Mouse (Mus musculus) gastrocnemius, adult 18-20 months (tissue): ENCODE data around the gene Lgals2. TPM values are rescaled to one million over a fixed set of nuclear protein-coding genes. Genes with fewer than 3 reads are reported as not detected.

Experiments used
- DNase-seq: peaks from one replicate; pipeline ENCODE4 v3.0.0; 2021; ENCODE audit warnings: low spot score
- total RNA-seq, 2 experiments: library from RNA; stranded (reverse); gene quantifications; 2 replicates each; pipeline ENCODE4 v1.2.3; 2021

Gene Lgals2
- total RNA-seq, 2 experiments from 2014 or later: not detected

GRCm38 (mm10) chr15:78843581-78844469 is 11.5 kb downstream of the Lgals2 start:
- no peak for DNase-seq

DNA sequence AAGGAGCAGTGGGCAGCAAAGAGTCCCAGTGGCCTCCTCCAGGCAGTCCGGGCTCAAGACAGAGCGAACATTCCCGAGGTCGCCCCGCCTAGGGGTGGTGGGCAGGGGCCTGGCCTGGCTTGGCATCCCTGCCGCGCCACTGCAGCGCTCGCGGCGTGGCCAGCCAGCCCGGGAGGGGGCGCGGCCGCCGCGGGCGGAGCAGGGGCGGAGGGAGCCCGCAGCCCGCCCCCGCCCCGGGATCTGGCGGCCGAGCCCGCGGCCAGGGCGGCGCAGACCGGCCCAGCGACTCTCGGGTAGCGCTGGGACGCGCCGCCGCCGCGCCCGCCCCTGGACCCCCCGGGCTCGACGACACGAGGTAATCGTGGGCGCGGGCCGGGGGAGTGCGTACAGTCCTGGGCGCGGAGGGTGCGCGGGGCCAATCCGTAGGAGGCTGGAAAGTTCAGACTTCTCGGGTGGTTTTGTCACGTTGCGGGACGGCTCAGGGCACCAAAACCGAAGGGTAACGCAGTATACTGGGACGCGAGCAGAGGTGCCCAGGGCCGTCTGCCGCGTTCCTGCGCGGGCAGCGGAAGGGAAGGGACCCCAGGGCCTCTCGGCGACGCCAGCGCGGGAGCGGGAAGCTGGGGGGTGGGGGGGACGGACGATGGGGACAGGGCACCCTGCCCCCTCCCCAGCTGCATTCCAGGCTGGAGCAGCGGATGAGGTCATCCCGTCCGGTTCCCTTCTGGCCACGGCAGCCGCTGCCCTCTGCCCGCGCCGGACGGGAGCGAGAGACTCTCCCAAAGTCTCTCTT is 12.8 kb downstream of the Lgals2 start, which contains the start of gene Cdc42ep1:
Gene Cdc42ep1, plus strand, starts transcription at position 254 of the 793 bp plus-strand sequence.
- DNase-seq: peak; percentile 54

DNA sequence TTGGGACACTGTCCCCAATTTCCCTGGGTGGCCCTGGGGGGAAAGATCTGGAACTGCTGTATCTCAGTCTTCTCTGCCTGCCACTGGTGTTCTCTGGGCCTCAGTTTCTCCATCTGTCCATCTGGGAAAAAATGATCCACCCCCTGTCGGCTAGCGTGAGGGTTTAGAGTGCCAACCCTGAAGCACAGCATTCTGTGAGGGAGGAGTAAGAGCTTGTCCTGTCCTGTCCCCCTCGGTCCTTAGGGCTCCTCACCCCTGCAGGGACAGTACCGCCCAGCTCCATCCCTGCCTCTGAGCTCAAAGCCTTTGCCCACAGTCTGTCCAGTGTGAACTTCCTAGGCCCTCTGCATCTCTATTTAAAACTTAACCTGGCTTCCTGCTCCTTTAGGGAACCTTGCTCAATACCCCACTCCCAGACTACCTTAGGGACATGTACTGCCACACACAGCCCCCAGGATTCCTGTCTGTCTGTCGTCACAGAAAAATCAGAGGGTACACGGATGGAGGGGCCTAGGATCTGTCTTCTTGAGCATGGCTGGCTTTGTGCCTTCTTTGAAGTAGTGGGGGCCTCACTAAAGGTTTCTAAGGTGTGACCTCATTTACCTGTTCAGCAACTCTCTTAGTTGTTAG is 14.1 kb downstream of the Lgals2 start:
- DNase-seq: no peak

- no peak for DNase-seq
Measured at GRCm38 (mm10) chr15:78840751-78841150, 14.6 kb downstream of the Lgals2 start.

DNA sequence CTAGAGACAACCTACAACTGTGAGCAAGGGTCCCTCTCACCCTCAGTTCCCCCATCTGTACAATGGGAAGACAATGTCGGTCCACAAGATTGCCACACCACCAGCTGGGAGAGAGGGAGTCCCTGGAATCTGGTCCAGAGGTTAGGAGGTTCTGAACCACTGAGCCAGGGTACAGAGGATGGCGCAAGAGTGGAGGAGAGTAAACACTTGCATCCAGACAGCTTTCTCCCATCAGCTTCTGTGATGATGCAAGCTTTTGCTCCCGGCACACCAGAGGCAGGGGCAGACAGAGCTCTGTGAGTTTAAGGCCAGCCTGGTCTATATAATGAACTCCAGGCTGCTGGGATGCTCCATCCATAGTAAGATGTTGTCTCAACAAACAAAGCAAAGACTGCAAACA is 15.1 kb downstream of the Lgals2 start:
- DNase-seq: no peak

DNA sequence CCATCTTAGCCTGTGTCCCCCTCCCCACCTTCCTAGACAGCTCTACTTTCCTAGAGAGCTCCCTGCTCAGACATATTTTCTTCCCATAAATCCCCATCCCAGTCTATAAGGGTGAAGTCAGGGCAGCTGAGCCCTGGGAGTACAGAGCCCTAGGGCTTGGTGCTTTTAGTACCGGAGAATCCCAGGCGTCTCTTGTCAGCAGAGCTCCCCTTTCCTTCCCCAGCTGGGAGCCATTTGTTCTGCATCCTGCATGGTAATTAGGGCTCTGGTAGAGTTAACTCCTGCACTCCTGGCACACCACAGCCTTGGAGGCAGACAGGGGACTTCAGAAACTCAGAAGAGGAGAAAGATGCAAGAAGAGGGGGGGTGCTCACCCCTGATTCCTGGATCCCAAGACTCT is 15.6 kb downstream of the Lgals2 start:
- no peak for DNase-seq

DNA sequence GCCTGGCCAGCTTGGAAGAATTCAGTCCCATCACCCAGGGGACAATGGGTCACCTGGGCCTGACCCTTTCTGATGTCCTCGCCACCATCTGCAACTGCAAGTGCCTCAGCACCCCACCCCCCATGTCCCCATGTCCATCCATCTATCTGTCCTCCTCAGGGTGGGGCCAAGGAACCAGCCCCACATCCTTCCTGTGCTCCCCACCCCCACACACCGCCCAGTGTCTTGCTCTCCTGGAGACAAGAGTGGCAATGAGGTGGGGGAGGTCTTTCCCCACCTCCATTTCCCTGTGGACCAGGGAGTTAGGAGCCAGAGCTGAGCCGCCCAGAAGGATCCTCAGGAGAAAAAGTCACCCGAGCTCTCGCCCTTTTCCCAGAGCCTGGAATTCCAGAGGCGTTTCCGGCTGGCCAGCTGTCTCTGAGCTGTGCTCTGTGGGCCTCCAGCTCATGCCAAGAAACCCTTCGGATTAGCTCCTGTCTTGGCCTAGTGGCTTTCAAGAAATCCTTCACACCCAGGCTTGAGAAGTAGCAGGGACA is 19.2 kb downstream of the Lgals2 start:
- DNase-seq: peak; percentile 57

DNA sequence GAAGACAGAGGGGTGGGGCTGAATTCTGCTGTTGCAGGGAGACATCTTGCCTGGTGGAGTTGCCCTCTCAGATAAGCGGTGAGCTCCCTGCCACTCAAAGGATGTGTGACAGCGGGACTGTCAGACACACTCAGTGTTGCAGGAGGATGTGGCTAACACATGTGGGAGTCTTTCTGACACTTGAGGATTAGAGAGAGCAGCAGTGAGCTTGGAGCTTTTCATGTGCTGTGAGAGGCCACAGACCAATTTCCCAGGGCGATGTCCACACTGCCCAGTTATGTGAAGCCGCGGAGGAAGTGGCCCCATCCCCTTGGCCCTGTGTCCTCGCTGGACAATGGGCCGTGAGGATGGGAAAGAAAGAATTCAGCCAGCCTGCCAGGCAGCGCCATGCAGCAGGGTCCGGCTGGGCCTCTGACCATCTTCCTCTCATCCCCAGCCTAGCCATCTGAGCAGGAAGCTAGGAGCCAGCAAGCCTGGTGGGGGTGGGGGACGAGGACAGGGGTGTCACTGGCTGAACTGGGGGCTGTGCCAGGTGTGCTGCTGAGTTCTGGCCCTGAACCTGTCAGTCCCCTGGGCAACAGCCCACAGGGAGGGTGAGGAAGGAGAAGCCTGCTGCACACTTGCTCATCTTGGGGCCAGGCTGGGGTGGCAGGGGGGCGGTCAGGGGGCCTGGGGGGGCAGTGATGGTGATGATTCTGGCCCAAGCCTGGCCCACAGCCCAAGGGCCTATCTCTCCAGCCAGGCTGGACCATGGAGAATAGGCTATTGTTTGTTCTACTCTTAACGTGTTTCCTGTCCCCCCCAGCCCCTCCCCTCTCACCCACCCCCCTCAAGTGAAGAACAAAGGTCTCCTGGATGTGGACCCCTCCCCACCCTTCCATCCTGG is 19.9 kb downstream of the Lgals2 start:
- no peak for DNase-seq

GRCm38 (mm10) chr15:78834233-78835005 is 20.9 kb downstream of the Lgals2 start:
- no peak for DNase-seq

- no peak for DNase-seq
Measured at GRCm38 (mm10) chr15:78833582-78833981, 21.7 kb downstream of the Lgals2 start.

- peak; percentile 85 for DNase-seq
Measured at GRCm38 (mm10) chr15:78832701-78833123, 22.6 kb downstream of the Lgals2 start.

DNA sequence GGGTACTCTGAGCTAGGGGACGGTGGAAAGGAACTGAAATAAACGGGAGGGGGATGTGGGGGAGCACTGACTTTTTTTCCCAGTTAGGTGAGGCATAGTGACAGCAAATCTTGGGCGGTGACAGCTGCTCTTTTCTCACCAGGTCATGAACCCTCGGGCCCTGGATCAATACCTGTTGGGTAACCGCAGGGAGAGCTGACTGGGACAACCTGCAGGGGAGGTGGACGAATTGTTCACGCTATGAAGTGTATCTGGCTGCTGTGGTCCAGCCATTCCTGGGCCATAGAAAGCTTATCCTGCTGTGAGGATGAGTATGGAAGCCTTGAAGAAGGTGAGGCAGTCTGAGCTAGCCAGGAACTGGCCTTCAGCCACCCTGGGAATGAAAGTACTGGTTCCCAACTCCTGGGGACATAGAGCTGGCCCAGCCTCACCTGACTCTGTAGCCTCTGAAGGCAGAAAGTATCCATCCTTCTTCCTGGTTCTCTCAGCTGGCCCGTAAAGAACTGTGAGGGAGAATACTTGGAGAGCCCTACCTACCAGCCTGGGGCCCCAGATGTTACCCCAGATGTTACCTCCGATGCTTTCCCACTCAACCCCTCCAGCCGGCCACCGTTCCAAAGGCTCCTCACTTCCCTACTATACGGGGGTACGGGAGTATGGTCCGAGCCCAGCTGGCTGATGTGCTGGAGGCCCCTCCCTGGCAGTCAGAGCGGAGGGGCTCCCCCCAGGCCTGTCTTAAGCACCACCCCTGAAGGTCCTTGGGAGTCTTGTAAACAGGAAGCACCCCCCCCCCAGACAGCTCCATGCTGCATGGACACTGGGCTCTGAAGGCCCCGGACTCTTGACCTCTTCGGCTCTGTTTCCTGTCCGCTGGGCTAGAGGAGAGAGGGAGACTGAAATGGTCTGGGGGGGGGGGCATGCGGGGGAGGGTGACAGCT is 23.3 kb downstream of the Lgals2 start:
- no peak for DNase-seq

DNA sequence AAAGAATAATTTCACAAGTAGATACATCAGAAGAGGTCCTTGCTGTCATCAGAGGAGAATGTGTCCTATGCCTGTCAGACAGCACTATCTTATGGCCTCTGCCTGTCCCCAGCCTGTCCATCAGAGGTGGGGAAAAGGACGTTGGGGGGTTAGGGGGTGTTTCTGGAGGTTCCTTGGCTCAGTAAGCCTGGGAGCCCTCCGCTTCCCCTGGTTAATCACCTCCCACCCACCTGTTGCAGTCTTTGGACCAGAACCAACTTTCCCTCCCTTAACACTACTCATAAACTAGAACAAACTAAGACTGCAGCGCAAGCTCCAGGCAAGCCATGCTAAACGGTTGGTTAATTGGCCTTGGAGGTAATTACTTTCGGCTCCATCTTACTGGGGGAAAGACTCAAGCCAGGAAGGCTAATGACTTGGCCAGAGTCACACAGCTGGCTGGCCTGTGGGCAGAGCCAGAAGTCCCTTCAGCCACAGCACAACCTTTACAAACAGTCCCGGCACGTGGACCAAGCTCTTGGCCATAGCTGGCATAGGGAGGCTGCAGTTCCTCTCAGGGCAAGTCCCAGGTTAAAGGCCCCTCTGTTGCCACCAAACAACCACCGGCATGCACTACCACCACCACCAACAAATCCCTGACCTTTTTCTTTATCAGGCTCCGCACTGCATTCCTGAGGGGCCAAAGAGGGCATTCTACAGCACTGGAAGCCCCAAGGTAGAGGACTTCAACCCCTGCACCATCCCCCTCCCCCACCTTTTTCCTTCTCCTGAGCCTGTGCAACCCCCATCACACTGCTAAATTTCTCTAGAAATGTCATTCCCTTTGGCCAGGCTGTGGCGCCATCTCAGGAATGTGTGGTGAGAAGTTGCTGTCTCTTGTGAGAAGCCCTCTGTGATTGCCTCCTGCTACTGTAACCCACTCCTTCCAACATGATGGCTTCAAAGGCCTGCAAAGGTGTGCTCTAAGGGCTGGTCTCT is 24.3 kb downstream of the Lgals2 start:
- no peak for DNase-seq

DNA sequence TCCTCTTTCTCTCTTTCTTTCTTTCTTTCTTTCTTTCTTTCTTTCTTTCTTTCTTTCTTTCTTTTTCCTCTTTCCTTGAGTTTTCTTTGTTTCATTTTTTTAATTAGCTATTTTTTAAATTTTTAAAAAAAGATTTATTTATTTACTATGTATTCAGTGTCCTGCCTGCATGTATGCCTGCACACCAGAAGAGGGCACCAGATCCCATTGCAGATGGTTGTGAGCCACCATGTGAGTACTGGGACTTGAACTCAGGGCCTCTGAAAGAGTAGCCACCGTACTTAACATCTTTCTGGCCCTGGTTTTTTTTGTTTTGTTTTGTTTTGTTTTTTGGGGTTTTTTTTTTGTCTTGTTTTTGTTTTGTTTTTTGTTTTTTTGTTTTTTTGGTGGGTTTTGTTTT is 25.7 kb downstream of the Lgals2 start:
- DNase-seq: no peak

GRCm38 (mm10) chr15:78828315-78828714 is 27.0 kb downstream of the Lgals2 start:
- DNase-seq: no peak

DNA sequence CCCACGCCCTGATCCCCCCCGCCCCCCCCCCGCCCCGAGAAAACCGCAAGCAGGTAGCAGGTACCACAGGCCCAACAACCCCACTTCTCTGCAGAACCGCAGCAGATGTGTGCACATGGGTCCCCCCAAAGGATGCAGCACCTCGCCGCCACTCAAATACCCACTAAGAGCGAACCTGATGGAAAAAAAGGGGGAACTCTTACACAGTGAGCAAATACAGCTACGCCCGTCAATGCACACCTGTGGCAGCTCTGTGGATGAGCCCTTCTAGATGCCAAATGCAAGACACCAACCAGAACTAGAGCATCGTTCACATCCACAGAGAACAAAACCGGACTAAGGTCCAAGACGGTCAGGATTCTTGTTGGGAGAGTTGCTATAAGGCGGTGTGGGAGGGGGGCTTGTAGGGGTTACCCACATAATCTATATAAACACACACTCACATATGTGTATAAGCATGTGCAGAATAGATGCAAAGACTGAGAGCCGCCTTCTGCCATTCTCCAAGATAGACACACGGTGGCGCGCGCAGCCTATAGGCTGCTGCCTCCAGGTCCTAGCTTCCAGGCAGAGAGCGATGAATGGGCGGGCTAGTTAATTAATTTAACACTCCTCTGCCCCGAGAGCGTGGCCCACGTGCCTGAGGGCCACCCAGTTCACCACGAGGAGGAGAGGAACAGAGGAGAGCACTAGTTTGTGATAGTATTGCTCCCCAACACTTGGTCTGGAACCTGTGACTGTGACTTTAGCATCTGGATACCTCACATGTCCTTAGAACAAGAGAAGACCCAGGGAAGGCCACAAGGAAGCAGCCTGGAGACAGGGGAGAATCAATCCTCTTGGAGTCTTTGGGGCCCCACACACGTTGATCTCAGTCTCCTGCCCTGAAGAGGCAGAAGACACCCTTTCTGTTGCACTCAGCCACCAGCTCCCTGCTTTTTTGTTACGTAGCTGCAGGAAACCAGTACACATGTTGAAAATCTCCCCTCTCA is 28.8 kb downstream of the Lgals2 start:
- peak; percentile 77 for DNase-seq
